Mouse (Mus musculus): ENCODE measurements around the gene Cacna1b. TPM values are rescaled to one million over a fixed set of nuclear protein-coding genes. Genes with fewer than 3 reads are reported as not detected.

Cacna1b gene
- 0.58 and 3.2 TPM in 2 replicates for total RNA-seq (2014; fragmentation: Nextera tagmentation)
- 0.04 and 0.21 TPM in 2 replicates for total RNA-seq (2017)

GRCm38 (mm10) chr2:24763115-24763557 lies at the start of gene Cacna1b:
Gene Cacna1b, minus strand, starts transcription at chr2:24763152.
- ATAC-seq (replicated peaks; ENCODE audit: poor library complexity, severe bottlenecking): peak; percentile 65

- ATAC-seq (replicated peaks; ENCODE audit: poor library complexity, severe bottlenecking): no peak
Observed at GRCm38 (mm10) chr2:24809746-24810145, 46.8 kb upstream of the Cacna1b start.

- ATAC-seq (replicated peaks; ENCODE audit: poor library complexity, severe bottlenecking): no peak
Observed at GRCm38 (mm10) chr2:24807691-24808090, 44.7 kb upstream of the Cacna1b start.

- ATAC-seq (replicated peaks; ENCODE audit: poor library complexity, severe bottlenecking): peak; percentile 42
Observed at GRCm38 (mm10) chr2:24807036-24807435, 44.1 kb upstream of the Cacna1b start.

GRCm38 (mm10) chr2:24806143-24806542 lies 43.2 kb upstream of the Cacna1b start:
- ATAC-seq (replicated peaks; ENCODE audit: poor library complexity, severe bottlenecking): no peak

GRCm38 (mm10) chr2:24805621-24806020 lies 42.7 kb upstream of the Cacna1b start:
- 0 out of 2 replicates have a peak, but pooled peaks have one; percentile 12 for ATAC-seq (replicated peaks; ENCODE audit: poor library complexity, severe bottlenecking)

- ATAC-seq (replicated peaks; ENCODE audit: poor library complexity, severe bottlenecking): peak; percentile 38; the same call in 1 of the 2 replicates
Observed at GRCm38 (mm10) chr2:24796833-24797457, 34.0 kb upstream of the Cacna1b start.

- ATAC-seq (replicated peaks; ENCODE audit: poor library complexity, severe bottlenecking): no peak
Observed at GRCm38 (mm10) chr2:24787250-24787649, 24.3 kb upstream of the Cacna1b start.

- ATAC-seq (replicated peaks; ENCODE audit: poor library complexity, severe bottlenecking): no peak
Observed at GRCm38 (mm10) chr2:24781253-24781652, 18.3 kb upstream of the Cacna1b start.

GRCm38 (mm10) chr2:24776831-24777230 lies 13.9 kb upstream of the Cacna1b start:
- no peak for ATAC-seq (replicated peaks; ENCODE audit: poor library complexity, severe bottlenecking)

GRCm38 (mm10) chr2:24775951-24776587 lies 13.1 kb upstream of the Cacna1b start:
- peak; percentile 52 for ATAC-seq (replicated peaks; ENCODE audit: poor library complexity, severe bottlenecking)

GRCm38 (mm10) chr2:24774832-24775231 lies 11.9 kb upstream of the Cacna1b start:
- ATAC-seq (replicated peaks; ENCODE audit: poor library complexity, severe bottlenecking): peak; percentile 27; the same call in 1 of the 2 replicates

GRCm38 (mm10) chr2:24770861-24771260 lies 7.9 kb upstream of the Cacna1b start:
- ATAC-seq (replicated peaks; ENCODE audit: poor library complexity, severe bottlenecking): no peak

GRCm38 (mm10) chr2:24762446-24762960 lies 449 bp downstream of the Cacna1b start:
- ATAC-seq (replicated peaks; ENCODE audit: poor library complexity, severe bottlenecking): peak; percentile 3; the same call in 1 of the 2 replicates

GRCm38 (mm10) chr2:24761923-24762445 lies 968 bp downstream of the Cacna1b start:
- ATAC-seq (replicated peaks; ENCODE audit: poor library complexity, severe bottlenecking): peak; percentile 87

- peak; percentile 80 for ATAC-seq (replicated peaks; ENCODE audit: poor library complexity, severe bottlenecking)
Observed at GRCm38 (mm10) chr2:24755276-24755675, 7.7 kb downstream of the Cacna1b start.

GRCm38 (mm10) chr2:24752599-24752998 lies 10.4 kb downstream of the Cacna1b start:
- ATAC-seq (replicated peaks; ENCODE audit: poor library complexity, severe bottlenecking): no peak

- no peak for ATAC-seq (replicated peaks; ENCODE audit: poor library complexity, severe bottlenecking)
Observed at GRCm38 (mm10) chr2:24750051-24750450, 12.9 kb downstream of the Cacna1b start.

- ATAC-seq (replicated peaks; ENCODE audit: poor library complexity, severe bottlenecking): peak; percentile 84
Observed at GRCm38 (mm10) chr2:24747878-24748277, 15.1 kb downstream of the Cacna1b start.

GRCm38 (mm10) chr2:24739701-24740100 lies 23.3 kb downstream of the Cacna1b start:
- ATAC-seq (replicated peaks; ENCODE audit: poor library complexity, severe bottlenecking): no peak

- ATAC-seq (replicated peaks; ENCODE audit: poor library complexity, severe bottlenecking): peak; percentile 48
Observed at GRCm38 (mm10) chr2:24733157-24733556, 29.8 kb downstream of the Cacna1b start.
